Comparison of ENCODE assay signal across 9 mouse cellular contexts in the genomic region with DNA sequence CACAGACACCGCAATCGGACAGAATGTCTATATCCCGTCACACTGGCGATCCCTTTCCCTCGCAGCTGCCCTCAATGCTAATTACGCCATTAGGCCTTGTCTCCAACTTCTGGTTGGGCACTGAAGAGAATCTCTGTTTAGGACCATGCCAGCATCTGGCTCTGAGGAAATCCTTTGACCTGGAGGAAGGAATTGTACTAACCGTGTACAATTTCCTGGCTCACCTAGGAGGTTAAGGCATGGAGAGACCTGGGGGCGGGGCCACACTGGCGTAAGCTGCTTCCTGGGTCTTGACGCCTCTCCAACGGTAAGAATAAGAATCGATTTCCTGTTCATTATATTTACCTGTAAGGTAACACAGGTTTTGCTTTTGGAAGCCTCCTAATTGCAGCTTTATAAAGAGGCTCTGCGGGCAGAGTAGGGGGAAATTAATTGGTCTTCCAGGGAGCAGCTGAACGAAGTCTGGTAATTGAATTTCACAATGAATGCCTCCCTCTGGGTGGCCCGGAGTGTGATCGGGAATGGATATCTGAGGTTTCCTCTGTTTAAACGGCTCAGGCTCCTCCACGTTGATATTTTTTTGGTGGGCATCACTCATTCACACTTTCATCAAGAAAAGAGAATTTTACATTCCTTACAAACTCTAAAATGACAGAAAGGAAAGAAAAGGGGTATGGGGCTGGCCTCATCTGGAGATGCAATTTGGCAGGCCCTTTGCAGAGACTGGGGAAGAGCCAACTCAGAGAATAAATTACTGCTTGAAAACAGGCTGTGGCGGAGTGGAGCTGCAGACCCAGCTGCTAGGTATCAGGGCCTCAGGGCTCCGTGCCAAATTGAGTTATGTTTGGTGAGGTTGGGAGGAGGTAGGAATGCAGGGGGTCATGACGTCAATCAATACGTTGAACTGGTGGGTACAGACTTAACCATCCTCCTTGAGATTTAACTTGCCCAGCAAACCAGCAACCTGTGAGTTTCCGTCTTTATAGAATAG. TPM values are rescaled to one million over a fixed set of nuclear protein-coding genes. Genes with fewer than 3 reads are reported as not detected.
DNase-seq lines count a peak whose midpoint lies in the region; ATAC-seq and TF ChIP-seq lines count a peak whose summit lies in the region.
"Had no signal": no experiment of that assay in that cellular context is flagged by ENCODE, and none has a peak within 500 bp of the region (broad histone marks: within the 10 kb centered on the region; RNA-seq: fewer than 3 reads in every experiment).

No protein-coding gene starts in this region.

- 46% methylated on average over 23 of the region's 23 CpGs for WGBS in kidney, adult 2 months
- 52% methylated on average over 23 of the region's 23 CpGs for WGBS in embryonic facial prominence, embryonic 11.5 days
- 32% methylated on average over 23 of the region's 23 CpGs for WGBS in limb, embryonic 13.5 days

- TF ChIP-seq CTCF in kidney, adult 2 months (conservative IDR thresholded peaks at IDR 0.05; ENCODE audit: insufficient read depth, insufficient read length, low read depth, low read length), result no peak

- no peak overlapping the region for H3K9ac ChIP-seq in embryonic facial prominence, embryonic 11.5 days (replicated peaks; ENCODE audit: low read length)
- H3K9ac ChIP-seq in limb, embryonic 13.5 days, result no peak overlapping the region

- no peak for TF ChIP-seq POLR2A in kidney, adult 2 months (IDR thresholded peaks at IDR 0.05; ENCODE audit: low read depth, low read length)

- DNase-seq in kidney, postnatal 10 days, result peak; percentile 56
- DNase-seq in kidney, adult 2 months, result no peak
- DNase-seq in ZHBTc4 (ENCODE audit: low read depth, low spot score), result peak; percentile 42
- DNase-seq in embryonic facial prominence, embryonic 11.5 days (ENCODE audit: low spot score), result peak; percentile 65
- DNase-seq in thymus, postnatal 0 days (ENCODE audit: low spot score), result no peak
- DNase-seq in thymus, postnatal 14 days, result no peak
- DNase-seq: heart, adult 2 months had no signal

- no peak overlapping the region for H3K4me2 ChIP-seq in embryonic facial prominence, embryonic 11.5 days (ENCODE audit: low read depth, low read length)
- peak overlapping the region; percentile 50 for H3K4me2 ChIP-seq in limb, embryonic 13.5 days (replicated peaks)

- no peaks in the 10 kb centered on the region for H3K27me3 ChIP-seq in kidney, adult 2 months (replicated peaks; ENCODE audit: control insufficient read depth, insufficient read depth, low read length)
- H3K27me3 ChIP-seq in embryonic facial prominence, embryonic 11.5 days (ENCODE audit: control insufficient read depth, insufficient read depth, low read length), result no peaks in the 10 kb centered on the region
- H3K27me3 ChIP-seq in limb, embryonic 13.5 days, result no peaks in the 10 kb centered on the region

- no peak overlapping the region for H3K4me3 ChIP-seq in kidney, adult 2 months (ENCODE audit: insufficient read depth, low read depth, low read length)
- no peak overlapping the region for H3K4me3 ChIP-seq in embryonic facial prominence, embryonic 11.5 days (ENCODE audit: low read depth, low read length)
- H3K4me3 ChIP-seq in limb, embryonic 13.5 days, result no peak overlapping the region; the same call in 1 of the 2 replicates
- H3K4me3 ChIP-seq: heart, adult 2 months had no signal

- H3K4me1 ChIP-seq in kidney, adult 2 months (ENCODE audit: control insufficient read depth, insufficient read depth, low read length), result no peaks in the 10 kb centered on the region
- no peaks in the 10 kb centered on the region for H3K4me1 ChIP-seq in embryonic facial prominence, embryonic 11.5 days (ENCODE audit: control insufficient read depth, insufficient read depth, low read length)
- H3K4me1 ChIP-seq in limb, embryonic 13.5 days, result peaks cover 15% of the 10 kb centered on the region

- no peak overlapping the region for H3K27ac ChIP-seq in kidney, adult 2 months (ENCODE audit: insufficient read depth, low read depth, low read length)
- no peak overlapping the region for H3K27ac ChIP-seq in embryonic facial prominence, embryonic 11.5 days (replicated peaks; ENCODE audit: low read depth, low read length)
- peak overlapping the region; percentile 28; the same call in 1 of the 2 replicates for H3K27ac ChIP-seq in limb, embryonic 13.5 days
- H3K27ac ChIP-seq: heart, adult 2 months had no signal

- no peaks in the 10 kb centered on the region for H3K36me3 ChIP-seq in kidney, adult 2 months (ENCODE audit: control insufficient read depth, insufficient read depth, low read length)
- H3K36me3 ChIP-seq in embryonic facial prominence, embryonic 11.5 days (replicated peaks; ENCODE audit: control insufficient read depth, insufficient read depth, low read depth, low read length), result no peaks in the 10 kb centered on the region
- H3K36me3 ChIP-seq in limb, embryonic 13.5 days, result no peaks in the 10 kb centered on the region

- ATAC-seq in embryonic facial prominence, embryonic 11.5 days (replicated peaks; ENCODE audit: insufficient number of reproducible peaks, low FRiP score, low TSS enrichment, low read depth), result no peak
- ATAC-seq in limb, embryonic 13.5 days (ENCODE audit: low FRiP score, low read depth), result peak; percentile 72
- ATAC-seq in megakaryocyte, adult 5-6 weeks (ENCODE audit: poor library complexity, severe bottlenecking), result no peak

- no peaks in the 10 kb centered on the region for H3K9me3 ChIP-seq in embryonic facial prominence, embryonic 11.5 days (replicated peaks; ENCODE audit: control insufficient read depth, low read length)
- H3K9me3 ChIP-seq in limb, embryonic 13.5 days, result no peaks in the 10 kb centered on the region

RNA-seq across cellular contexts. Expression of gene Gm14214, which starts 20.5 kb away (rescaled TPM):
- polyA plus RNA-seq in kidney, adult 2 months (2012; rRNA removed), result not detected in 2 replicates
- polyA plus RNA-seq in embryonic facial prominence, embryonic 11.5 days (2014; fragmentation: Nextera tagmentation; extraction: Ambion mirVana), result not detected in 2 replicates
- polyA plus RNA-seq in limb, embryonic 13.5 days (2015; fragmentation: Nextera tagmentation; extraction: Ambion mirVana), result not detected in 2 replicates
- total RNA-seq in megakaryocyte, adult 5-6 weeks (2015), result not detected in 2 replicates
- total RNA-seq in megakaryocyte, adult 5-6 weeks (2017), result not detected in 2 replicates
- polyA plus RNA-seq in thymus, postnatal 0 days (2015; fragmentation: Nextera tagmentation; extraction: Ambion mirVana), result not detected in 2 replicates
- total RNA-seq: heart, adult 2 months had no signal
- polyA plus RNA-seq: heart, adult 2 months had no signal

RNA-seq across cellular contexts. Expression of gene Raly, which starts 41.6 kb away (rescaled TPM):
- 152 and 163 TPM in 2 replicates for polyA plus RNA-seq in kidney, adult 2 months (2012; rRNA removed)
- polyA plus RNA-seq in embryonic facial prominence, embryonic 11.5 days (2014; fragmentation: Nextera tagmentation; extraction: Ambion mirVana), result 67.2 and 80.0 TPM in 2 replicates
- 41.7 and 46.9 TPM in 2 replicates for polyA plus RNA-seq in limb, embryonic 13.5 days (2015; fragmentation: Nextera tagmentation; extraction: Ambion mirVana)
- total RNA-seq in megakaryocyte, adult 5-6 weeks (2015), result 86.8 and 92.8 TPM in 2 replicates
- total RNA-seq in megakaryocyte, adult 5-6 weeks (2017), result 164 and 176 TPM in 2 replicates
- 41.4 and 42.9 TPM in 2 replicates for polyA plus RNA-seq in thymus, postnatal 0 days (2015; fragmentation: Nextera tagmentation; extraction: Ambion mirVana)

RNA-seq across cellular contexts. Expression of gene a, which starts 41.9 kb away (rescaled TPM):
- not detected in 2 replicates for polyA plus RNA-seq in kidney, adult 2 months (2012; rRNA removed)
- 3.3 and 4.4 TPM in 2 replicates for polyA plus RNA-seq in embryonic facial prominence, embryonic 11.5 days (2014; fragmentation: Nextera tagmentation; extraction: Ambion mirVana)
- polyA plus RNA-seq in limb, embryonic 13.5 days (2015; fragmentation: Nextera tagmentation; extraction: Ambion mirVana), result 10.9 and 12.0 TPM in 2 replicates
- 0.39 TPM in 1 of 2 replicates, not detected in the other for total RNA-seq in megakaryocyte, adult 5-6 weeks (2015)
- total RNA-seq in megakaryocyte, adult 5-6 weeks (2017), result not detected in 2 replicates
- polyA plus RNA-seq in thymus, postnatal 0 days (2015; fragmentation: Nextera tagmentation; extraction: Ambion mirVana), result 37.2 and 44.6 TPM in 2 replicates
- total RNA-seq: heart, adult 2 months had no signal
- polyA plus RNA-seq: heart, adult 2 months had no signal

Comparison
In these comparisons a context has a peak if more than half of its experiments do, and no peak if none do; other contexts are left out.
1. DNase-seq: peak in kidney, postnatal 10 days (single experiment), ZHBTc4 (single experiment) and embryonic facial prominence, embryonic 11.5 days (single experiment); none in kidney, adult 2 months (single experiment), thymus, postnatal 0 days (single experiment) and thymus, postnatal 14 days (single experiment).